Mouse (Mus musculus) forebrain, embryonic 15.5 days (tissue): ENCODE results near the gene Slc38a5. TPM values are rescaled to one million over a fixed set of nuclear protein-coding genes. Genes with fewer than 3 reads are reported as not detected.

Source experiments
- ATAC-seq: fragments of 200-750 bp; cut with Nextera tagmentation; replicated peaks from 2 replicates; pipeline ENCODE4 v1.8.0; 2017; ENCODE audit warnings: mild to moderate bottlenecking, moderate TSS enrichment, moderate library complexity
- H3K27ac ChIP-seq: fragments of 300-500 bp; sonication (generic); replicated peaks from 2 replicates; pipeline ENCODE4 v1.5.1; 2015; ENCODE audit warnings: mild to moderate bottlenecking, inconsistent platforms
- H3K27me3 ChIP-seq: fragments of 300-500 bp; sonication (generic); 2 replicates; pipeline ENCODE4 v1.6.1; 2015; ENCODE audit warnings: inconsistent platforms
- H3K36me3 ChIP-seq: fragments of 300-500 bp; sonication (generic); 2 replicates; pipeline ENCODE4 v1.6.1; 2015; ENCODE audit warnings: mild to moderate bottlenecking, inconsistent platforms
- H3K4me1 ChIP-seq: fragments of 300-500 bp; sonication (generic); 2 replicates; pipeline ENCODE4 v1.6.1; 2015; ENCODE audit warnings: inconsistent platforms
- H3K4me2 ChIP-seq: fragments of 300-500 bp; sonication (generic); replicated peaks from 2 replicates; pipeline ENCODE4 v1.6.1; 2015; ENCODE audit warnings: mild to moderate bottlenecking, inconsistent platforms
- H3K4me3 ChIP-seq: fragments of 300-500 bp; sonication (generic); 2 replicates; pipeline ENCODE4 v1.5.1; 2015; ENCODE audit warnings: mild to moderate bottlenecking, inconsistent platforms
- H3K9ac ChIP-seq: fragments of 300-500 bp; sonication (generic); replicated peaks from 2 replicates; pipeline ENCODE4 v1.6.1; 2015; ENCODE audit warnings: mild to moderate bottlenecking, inconsistent platforms
- H3K9me3 ChIP-seq: fragments of 300-500 bp; sonication (generic); 2 replicates; pipeline ENCODE4 v1.6.1; 2016; ENCODE audit warnings: inconsistent platforms
- whole genome bisulfite sequencing: fragments of 180-500 bp; shearing (Covaris S2); methylation state at CpG from one replicate; pipeline ENCODE4 v1.1.7; 2015; ENCODE audit warnings: mixed read lengths; 5-methylcytosine and 5-hydroxymethylcytosine counted together
- polyA plus RNA-seq: library from polyadenylated mRNA; unstranded; fragments of >200 nt; fragmentation: Nextera tagmentation; extraction: Ambion mirVana; gene quantifications from 2 replicates; pipeline ENCODE4 v1.2.1, GENCODE M21; 2015

Slc38a5 gene
- 34.3 and 38.1 TPM in 2 replicates for polyA plus RNA-seq

GRCm38 (mm10) chrX:8271083-8271820 is at the start of gene Slc38a5:
Gene Slc38a5 (plus strand): TSS chrX:8271133.
- ATAC-seq, result no peak
- no peaks in the 10 kb centered on the region for H3K4me1 ChIP-seq
- no peak within 1 kb of the TSS for H3K27ac ChIP-seq
- no peaks in the 10 kb centered on the region for H3K36me3 ChIP-seq
- no peak within 1 kb of the TSS for H3K9ac ChIP-seq
- no peak within 1 kb of the TSS for H3K4me3 ChIP-seq
- no peaks in the 10 kb centered on the region for H3K9me3 ChIP-seq
- WGBS, result 12% methylated on average over 13 of the region's 15 CpGs
- no peaks in the 10 kb centered on the region for H3K27me3 ChIP-seq
- H3K4me2 ChIP-seq, result peak within 1 kb of the TSS; percentile 10; the same call in 1 of the 2 replicates

- H3K27ac ChIP-seq, result peak overlapping the region; percentile 28; the same call in 1 of the 2 replicates
- no peaks in the 10 kb centered on the region for H3K4me1 ChIP-seq
- no peak overlapping the region for H3K4me2 ChIP-seq
- WGBS, result 72% methylated on average over 3 of the region's 3 CpGs
- no peaks in the 10 kb centered on the region for H3K27me3 ChIP-seq
- H3K4me3 ChIP-seq, result no peak overlapping the region
- no peak overlapping the region for H3K9ac ChIP-seq
- no peak for ATAC-seq
- H3K9me3 ChIP-seq, result no peaks in the 10 kb centered on the region
- H3K36me3 ChIP-seq, result no peaks in the 10 kb centered on the region
Observed at GRCm38 (mm10) chrX:8222296-8222677, 48.6 kb upstream of the Slc38a5 start.

GRCm38 (mm10) chrX:8222678-8223421 is 48.1 kb upstream of the Slc38a5 start:
- Histone ChIP-seq H3K4me3 (no peak overlapping the region), H3K4me2 (no peak overlapping the region), H3K27me3 (no peaks in the 10 kb centered on the region), H3K36me3 (no peaks in the 10 kb centered on the region), H3K27ac (peak overlapping the region; percentile 28; the same call in 1 of the 2 replicates), H3K4me1 (no peaks in the 10 kb centered on the region), H3K9me3 (no peaks in the 10 kb centered on the region), H3K9ac (no peak overlapping the region)
- 55% methylated on average over 7 of the region's 7 CpGs for WGBS
- no peak for ATAC-seq

GRCm38 (mm10) chrX:8223473-8223872 is 47.5 kb upstream of the Slc38a5 start:
- H3K4me3 ChIP-seq, result no peak overlapping the region
- 88% methylated on average over 7 of the region's 7 CpGs for WGBS
- H3K4me2 ChIP-seq, result no peak overlapping the region
- no peaks in the 10 kb centered on the region for H3K9me3 ChIP-seq
- ATAC-seq, result no peak
- no peaks in the 10 kb centered on the region for H3K36me3 ChIP-seq
- H3K27ac ChIP-seq, result no peak overlapping the region
- no peaks in the 10 kb centered on the region for H3K4me1 ChIP-seq
- no peaks in the 10 kb centered on the region for H3K27me3 ChIP-seq
- H3K9ac ChIP-seq, result no peak overlapping the region

GRCm38 (mm10) chrX:8230272-8230671 is 40.7 kb upstream of the Slc38a5 start:
- Histone ChIP-seq H3K9ac (no peak overlapping the region), H3K27ac (no peak overlapping the region), H3K9me3 (no peaks in the 10 kb centered on the region), H3K36me3 (no peaks in the 10 kb centered on the region), H3K4me3 (no peak overlapping the region), H3K27me3 (no peaks in the 10 kb centered on the region), H3K4me1 (no peaks in the 10 kb centered on the region), H3K4me2 (no peak overlapping the region)
- ATAC-seq, result no peak
- WGBS, result 75% methylated on average over 4 of the region's 4 CpGs

- ATAC-seq, result no peak
- Histone ChIP-seq H3K4me3 (no peak overlapping the region), H3K27me3 (no peaks in the 10 kb centered on the region), H3K27ac (no peak overlapping the region), H3K4me2 (no peak overlapping the region), H3K9me3 (no peaks in the 10 kb centered on the region), H3K4me1 (no peaks in the 10 kb centered on the region), H3K9ac (no peak overlapping the region), H3K36me3 (no peaks in the 10 kb centered on the region)
- 86% methylated on average over 3 of the region's 3 CpGs for WGBS
Observed at GRCm38 (mm10) chrX:8233602-8234001, 37.3 kb upstream of the Slc38a5 start.

GRCm38 (mm10) chrX:8236704-8237103 is 34.2 kb upstream of the Slc38a5 start:
- Histone ChIP-seq H3K9me3 (no peaks in the 10 kb centered on the region), H3K4me2 (no peak overlapping the region), H3K4me3 (no peak overlapping the region), H3K4me1 (no peaks in the 10 kb centered on the region), H3K36me3 (no peaks in the 10 kb centered on the region), H3K27me3 (no peaks in the 10 kb centered on the region), H3K9ac (no peak overlapping the region), H3K27ac (no peak overlapping the region)
- 83% methylated on average over 2 of the region's 2 CpGs for WGBS
- ATAC-seq, result no peak

GRCm38 (mm10) chrX:8238804-8239395 is 32.0 kb upstream of the Slc38a5 start:
- Histone ChIP-seq H3K36me3 (no peaks in the 10 kb centered on the region), H3K4me2 (no peak overlapping the region), H3K27me3 (no peaks in the 10 kb centered on the region), H3K9me3 (no peaks in the 10 kb centered on the region), H3K9ac (no peak overlapping the region), H3K4me1 (no peaks in the 10 kb centered on the region), H3K27ac (no peak overlapping the region), H3K4me3 (no peak overlapping the region)
- no peak for ATAC-seq
- WGBS, result 84% methylated on average over 13 of the region's 13 CpGs

- H3K4me1 ChIP-seq, result peaks cover 10% of the 10 kb centered on the region
- ATAC-seq, result no peak
- H3K36me3 ChIP-seq, result 0 out of 2 replicates have a peak, but pooled peaks cover 3% of the 10 kb centered on the region
- whole genome bisulfite sequencing, result 81% methylated on average over 2 of the region's 2 CpGs
- H3K4me3 ChIP-seq, result no peak overlapping the region
- no peak overlapping the region for H3K4me2 ChIP-seq
- H3K27ac ChIP-seq, result no peak overlapping the region
- H3K9ac ChIP-seq, result no peak overlapping the region
- no peaks in the 10 kb centered on the region for H3K27me3 ChIP-seq
- no peaks in the 10 kb centered on the region for H3K9me3 ChIP-seq
Observed at GRCm38 (mm10) chrX:8247680-8248079, 23.3 kb upstream of the Slc38a5 start.

- H3K9ac ChIP-seq, result no peak overlapping the region
- H3K4me1 ChIP-seq, result peaks cover 10% of the 10 kb centered on the region
- no peak overlapping the region for H3K4me3 ChIP-seq
- no peaks in the 10 kb centered on the region for H3K27me3 ChIP-seq
- 0 out of 2 replicates have a peak, but pooled peaks cover 3% of the 10 kb centered on the region for H3K36me3 ChIP-seq
- ATAC-seq, result no peak
- no peaks in the 10 kb centered on the region for H3K9me3 ChIP-seq
- H3K4me2 ChIP-seq, result no peak overlapping the region
- WGBS, result 90% methylated on average over 8 of the region's 8 CpGs
- H3K27ac ChIP-seq, result no peak overlapping the region
Observed at GRCm38 (mm10) chrX:8248542-8249120, 22.3 kb upstream of the Slc38a5 start.

GRCm38 (mm10) chrX:8251789-8252333 is 19.1 kb upstream of the Slc38a5 start:
- peak; percentile 75 for ATAC-seq
- 17% methylated on average over 18 of the region's 18 CpGs for WGBS

More at GRCm38 (mm10) chrX:8251789-8252333, 19.1 kb upstream of the Slc38a5 start:
- H3K4me2 ChIP-seq, result peak overlapping the region; percentile 49
- no peaks in the 10 kb centered on the region for H3K9me3 ChIP-seq
- H3K27ac ChIP-seq, result no peak overlapping the region
- peak overlapping the region; percentile 56 for H3K9ac ChIP-seq
- H3K4me1 ChIP-seq, result peaks cover 10% of the 10 kb centered on the region
- peak overlapping the region; percentile 53 for H3K4me3 ChIP-seq
- no peaks in the 10 kb centered on the region for H3K27me3 ChIP-seq
- H3K36me3 ChIP-seq, result no peaks in the 10 kb centered on the region
